Mouse (Mus musculus) liver, embryonic 14.5 days (tissue): Measurements from ENCODE around the gene Trabd2b. TPM values are rescaled to one million over a fixed set of nuclear protein-coding genes. Genes with fewer than 3 reads are reported as not detected.

Experiments used
- ATAC-seq: fragments of 200-750 bp; cut with Nextera tagmentation; 2 replicates; pipeline ENCODE4 v1.8.0; 2017; ENCODE audit warnings: moderate number of reproducible peaks, mild to moderate bottlenecking, moderate library complexity; ENCODE audit not compliant: insufficient read depth
- DNase-seq, 3 experiments: peaks; one replicate each; pipeline ENCODE4 v3.0.0-alpha.2; 2012 to 2013; ENCODE audit warnings: low read depth in 3 of 3, low spot score in 3 of 3
- H3K27ac ChIP-seq: fragments of 300-500 bp; sonication (generic); 2 replicates; pipeline ENCODE4 v1.5.1; 2014; ENCODE audit warnings: moderate library complexity, mild to moderate bottlenecking, control low read depth, inconsistent platforms
- H3K27me3 ChIP-seq: fragments of 300-500 bp; sonication (generic); 2 replicates; pipeline ENCODE4 v1.6.1; 2014; ENCODE audit warnings: mild to moderate bottlenecking, low read length, moderate library complexity; ENCODE audit not compliant: control insufficient read depth, insufficient read depth
- H3K36me3 ChIP-seq: fragments of 300-500 bp; sonication (generic); replicated peaks from 2 replicates; pipeline ENCODE4 v1.6.1; 2014; ENCODE audit warnings: low read depth; ENCODE audit not compliant: control insufficient read depth, insufficient read depth
- H3K4me1 ChIP-seq, 2 experiments: fragments of 200-500 bp in 1 of 2; fragments of 300-500 bp in 1 of 2; sonication (generic) in 1 of 2; replicated peaks; 2 replicates each; pipeline ENCODE4 v1.6.1; 2012 to 2014; ENCODE audit warnings: antibody characterized with exemption in 1 of 2, inconsistent platforms in 1 of 2, low read length in 1 of 2; ENCODE audit not compliant: control insufficient read depth in 2 of 2, insufficient read depth in 2 of 2
- H3K4me2 ChIP-seq: fragments of 300-500 bp; sonication (generic); 2 replicates; pipeline ENCODE4 v1.6.1; 2014; ENCODE audit warnings: low read depth, mild to moderate bottlenecking, control low read depth, moderate library complexity
- H3K4me3 ChIP-seq, 2 experiments: fragments of 200-500 bp in 1 of 2; fragments of 300-500 bp in 1 of 2; sonication (generic) in 1 of 2; 2 replicates each; pipeline ENCODE4 v1.5.1; 2012 to 2014; ENCODE audit warnings: low read depth in 2 of 2, low read length in 2 of 2, mild to moderate bottlenecking in 2 of 2, control low read depth in 1 of 2, inconsistent platforms in 1 of 2, moderate library complexity in 1 of 2; ENCODE audit not compliant: insufficient read depth in 1 of 2
- H3K9ac ChIP-seq: fragments of 300-500 bp; sonication (generic); replicated peaks from 2 replicates; pipeline ENCODE4 v1.6.1; 2014; ENCODE audit warnings: mild to moderate bottlenecking, control low read depth, moderate library complexity
- H3K9me3 ChIP-seq: fragments of 300-500 bp; sonication (generic); 2 replicates; pipeline ENCODE4 v1.6.1; 2016; ENCODE audit warnings: low read length, mixed read lengths; ENCODE audit not compliant: control insufficient read depth
- CTCF ChIP-seq: IDR thresholded peaks from 2 replicates; pipeline ENCODE4 v1.5.1; 2016; ENCODE audit warnings: antibody characterized with exemption, low read depth, control low read depth
- EP300 ChIP-seq: IDR thresholded peaks from 2 replicates; pipeline ENCODE4 v1.6.1; 2016; ENCODE audit warnings: antibody characterized with exemption, low read depth
- WGBS: fragments of 180-500 bp; shearing (Covaris S2); extraction: QIAGEN DNeasy Blood & Tissue Kit; methylation state at CpG from one replicate; pipeline ENCODE4 v1.1.7; 2014; ENCODE audit not compliant: insufficient replicate concordance; 5-methylcytosine and 5-hydroxymethylcytosine counted together
- polyA plus RNA-seq, 2 experiments: library from polyadenylated mRNA; depleted of rRNA in 1 of 2; stranded (reverse) in 1 of 2; unstranded in 1 of 2; fragments of >200 nt; fragmentation: Nextera tagmentation in 1 of 2; extraction: Ambion mirVana in 1 of 2; gene quantifications; 2 replicates each; pipeline versions ENCODE4 v1.2.1 to v1.2.3; 2012 to 2014

Trabd2b gene
- polyA plus RNA-seq, 2 experiments = 0.04 to 0.09 TPM

GRCm38 (mm10) chr4:114468095-114468429 lies 61.5 kb downstream of the Trabd2b start:
- ATAC-seq (no peak), DNase-seq (no peak)
- Histone ChIP-seq H3K27ac (no peak overlapping the region), H3K9me3 (no peaks in the 10 kb centered on the region), H3K27me3 (no peaks in the 10 kb centered on the region), H3K4me3 (no peak overlapping the region), H3K4me2 (no peak overlapping the region), H3K9ac (no peak overlapping the region), H3K36me3 (no peaks in the 10 kb centered on the region), H3K4me1 (no peaks in the 10 kb centered on the region)
- WGBS = 19% methylated on average over 7 of the region's 7 CpGs
- no peak for TF ChIP-seq CTCF
- no peak for TF ChIP-seq EP300

GRCm38 (mm10) chr4:114469881-114470280 lies 63.4 kb downstream of the Trabd2b start:
- Histone ChIP-seq H3K9ac (no peak overlapping the region), H3K27me3 (no peaks in the 10 kb centered on the region), H3K4me1 (no peaks in the 10 kb centered on the region), H3K4me3 (no peak overlapping the region), H3K36me3 (no peaks in the 10 kb centered on the region), H3K9me3 (no peaks in the 10 kb centered on the region), H3K27ac (no peak overlapping the region), H3K4me2 (no peak overlapping the region)
- no peak for TF ChIP-seq CTCF
- TF ChIP-seq EP300 = no peak
- WGBS = 57% methylated on average over 1 of the region's 1 CpGs
- DNase-seq (no peak), ATAC-seq (no peak)

GRCm38 (mm10) chr4:114472143-114472542 lies 65.6 kb downstream of the Trabd2b start:
- Histone ChIP-seq H3K4me2 (no peak overlapping the region), H3K4me1 (no peaks in the 10 kb centered on the region), H3K9me3 (no peaks in the 10 kb centered on the region), H3K4me3 (no peak overlapping the region), H3K27me3 (no peaks in the 10 kb centered on the region), H3K27ac (no peak overlapping the region), H3K36me3 (no peaks in the 10 kb centered on the region), H3K9ac (no peak overlapping the region)
- ATAC-seq = no peak
- no peak for TF ChIP-seq CTCF
- no peak for TF ChIP-seq EP300
- 50% methylated on average over 5 of the region's 5 CpGs for WGBS
- no peak for DNase-seq

GRCm38 (mm10) chr4:114476316-114476715 lies 69.8 kb downstream of the Trabd2b start:
- ATAC-seq (no peak), DNase-seq (no peak)
- WGBS = 57% methylated on average over 3 of the region's 3 CpGs
- Histone ChIP-seq H3K4me1 (no peaks in the 10 kb centered on the region), H3K27me3 (no peaks in the 10 kb centered on the region), H3K4me2 (no peak overlapping the region), H3K4me3 (no peak overlapping the region), H3K36me3 (no peaks in the 10 kb centered on the region), H3K9me3 (no peaks in the 10 kb centered on the region), H3K27ac (no peak overlapping the region), H3K9ac (no peak overlapping the region)
- TF ChIP-seq EP300 (no peak), CTCF (no peak)

DNA sequence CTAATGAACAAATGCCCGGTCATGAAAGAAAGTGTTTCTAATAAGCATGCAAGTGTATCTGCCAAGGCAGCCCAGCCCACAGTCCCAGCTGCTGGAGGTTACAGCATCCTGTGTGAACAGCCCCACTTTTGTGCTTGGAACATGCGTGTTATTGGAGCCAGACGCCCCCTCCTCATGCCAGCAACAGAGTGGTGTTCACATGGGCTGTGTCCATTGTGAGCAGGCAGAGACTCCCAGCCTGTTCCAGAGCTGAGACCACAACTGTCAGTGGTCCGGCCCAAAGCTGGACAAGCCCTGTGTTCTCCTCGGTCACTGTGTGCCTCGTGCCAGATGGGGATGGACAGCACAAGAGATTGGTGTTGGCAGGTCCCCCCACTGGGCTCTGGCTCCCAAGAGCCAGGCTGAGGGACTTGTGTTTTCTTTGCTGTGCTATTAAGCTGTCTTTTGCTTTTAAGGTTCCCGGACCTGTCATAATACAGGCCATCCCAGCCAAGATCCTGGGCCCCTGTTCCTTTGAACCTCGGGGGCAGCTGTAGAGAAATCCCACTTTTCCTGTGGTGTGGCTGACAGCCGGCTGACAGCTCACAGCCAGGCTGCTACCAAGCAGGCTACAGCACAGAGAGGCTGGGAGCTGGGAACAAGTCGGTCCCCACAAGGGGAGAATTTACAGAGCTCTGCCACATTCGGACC lies 70.7 kb downstream of the Trabd2b start:
- ATAC-seq (no peak), DNase-seq (no peak)
- Histone ChIP-seq H3K9me3 (no peaks in the 10 kb centered on the region), H3K27ac (no peak overlapping the region), H3K9ac (no peak overlapping the region), H3K36me3 (no peaks in the 10 kb centered on the region), H3K4me1 (no peaks in the 10 kb centered on the region), H3K4me3 (no peak overlapping the region), H3K4me2 (no peak overlapping the region), H3K27me3 (no peaks in the 10 kb centered on the region)
- TF ChIP-seq EP300 (no peak), CTCF (no peak)
- 45% methylated on average over 11 of the region's 11 CpGs for whole genome bisulfite sequencing

DNA sequence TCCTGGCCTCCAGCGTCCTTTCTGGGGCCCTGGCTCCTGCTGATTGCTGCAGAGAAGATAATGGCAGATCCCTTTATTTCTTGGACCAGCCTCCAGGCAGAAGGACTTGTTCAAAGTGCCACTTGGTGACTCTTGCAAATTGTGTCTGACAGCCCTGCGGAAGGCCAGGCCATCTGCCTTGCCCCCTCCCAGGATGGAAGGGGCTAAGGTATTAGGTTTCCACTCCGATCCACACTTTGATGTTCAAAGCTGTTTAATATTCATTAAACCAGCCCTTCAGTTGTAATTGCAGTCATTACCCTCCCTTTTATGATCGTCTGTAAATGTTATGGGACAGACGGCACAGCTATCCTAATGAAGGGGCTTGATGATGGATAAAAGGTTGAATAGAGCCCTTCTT lies 75.0 kb downstream of the Trabd2b start:
- Histone ChIP-seq H3K9me3 (no peaks in the 10 kb centered on the region), H3K9ac (no peak overlapping the region), H3K27ac (no peak overlapping the region), H3K4me2 (no peak overlapping the region), H3K4me1 (no peaks in the 10 kb centered on the region), H3K4me3 (no peak overlapping the region), H3K36me3 (no peaks in the 10 kb centered on the region), H3K27me3 (no peaks in the 10 kb centered on the region)
- ATAC-seq (no peak), DNase-seq (no peak)
- 38% methylated on average over 5 of the region's 5 CpGs for WGBS
- no peak for TF ChIP-seq CTCF
- TF ChIP-seq EP300 = no peak
